Mouse (Mus musculus) lung, embryonic 16.5 days (tissue): ENCODE results near the gene Rsu1. TPM values are rescaled to one million over a fixed set of nuclear protein-coding genes. Genes with fewer than 3 reads are reported as not detected.

Source experiments
- ATAC-seq: fragments of 200-750 bp; cut with Nextera tagmentation; 2 replicates; pipeline ENCODE4 v1.8.0; 2017; ENCODE audit warnings: low read depth, mild to moderate bottlenecking, moderate library complexity
- H3K27ac ChIP-seq: fragments of 300-500 bp; sonication (generic); 2 replicates; pipeline ENCODE4 v1.5.1; 2014; ENCODE audit warnings: mild to moderate bottlenecking, control low read depth, low read length
- H3K27me3 ChIP-seq: fragments of 300-500 bp; sonication (generic); 2 replicates; pipeline ENCODE4 v1.6.1; 2014; ENCODE audit warnings: low read depth, low read length, mixed read lengths; ENCODE audit not compliant: control insufficient read depth, insufficient read depth
- H3K36me3 ChIP-seq: fragments of 300-500 bp; sonication (generic); 2 replicates; pipeline ENCODE4 v1.6.1; 2014; ENCODE audit warnings: low read length; ENCODE audit not compliant: control insufficient read depth, insufficient read depth
- H3K4me1 ChIP-seq: fragments of 300-500 bp; sonication (generic); replicated peaks from 2 replicates; pipeline ENCODE4 v1.6.1; 2014; ENCODE audit warnings: low read length, mixed read lengths; ENCODE audit not compliant: control insufficient read depth, insufficient read depth
- H3K4me2 ChIP-seq: fragments of 300-500 bp; sonication (generic); 2 replicates; pipeline ENCODE4 v1.6.1; 2014; ENCODE audit warnings: low read depth, low read length, control low read depth
- H3K4me3 ChIP-seq: fragments of 300-500 bp; sonication (generic); 2 replicates; pipeline ENCODE4 v1.5.1; 2014; ENCODE audit warnings: mild to moderate bottlenecking, low read length, control low read depth
- H3K9ac ChIP-seq: fragments of 300-500 bp; sonication (generic); 2 replicates; pipeline ENCODE4 v1.6.1; 2014; ENCODE audit warnings: low read length, control low read depth
- H3K9me3 ChIP-seq: fragments of 300-500 bp; sonication (generic); 2 replicates; pipeline ENCODE4 v1.6.1; 2016; ENCODE audit warnings: low read length; ENCODE audit not compliant: control insufficient read depth
- WGBS: fragments of 180-500 bp; shearing (Covaris S2); extraction: QIAGEN DNeasy Blood & Tissue Kit; methylation state at CpG from one replicate; pipeline ENCODE4 v1.1.7; 2014; 5-methylcytosine and 5-hydroxymethylcytosine counted together
- polyA plus RNA-seq: library from polyadenylated mRNA; unstranded; fragments of >200 nt; fragmentation: Nextera tagmentation; extraction: Ambion mirVana; gene quantifications from 2 replicates; pipeline ENCODE4 v1.2.1, GENCODE M21; 2015

Rsu1 gene
- polyA plus RNA-seq, 1 experiment from 2014 or later, result 187 TPM

GRCm38 (mm10) chr2:13145245-13145644 lies 126.0 kb downstream of the Rsu1 start:
- 82% methylated on average over 6 of the region's 6 CpGs for WGBS
- Histone ChIP-seq H3K4me1 (no peaks in the 10 kb centered on the region), H3K4me3 (no peak overlapping the region), H3K27ac (no peak overlapping the region), H3K4me2 (no peak overlapping the region), H3K27me3 (no peaks in the 10 kb centered on the region), H3K9me3 (no peaks in the 10 kb centered on the region), H3K36me3 (no peaks in the 10 kb centered on the region), H3K9ac (no peak overlapping the region)
- no peak for ATAC-seq

- ATAC-seq, result peak; percentile 52; the same call in 1 of the 2 replicates
Measured at GRCm38 (mm10) chr2:13134890-13135289, 136.3 kb downstream of the Rsu1 start.

GRCm38 (mm10) chr2:13132841-13133240 lies 138.4 kb downstream of the Rsu1 start:
- H3K27me3 ChIP-seq, result no peaks in the 10 kb centered on the region
- WGBS, result 79% methylated on average over 8 of the region's 8 CpGs
- no peak overlapping the region for H3K27ac ChIP-seq
- ATAC-seq, result no peak
- H3K9ac ChIP-seq, result no peak overlapping the region
- H3K4me3 ChIP-seq, result no peak overlapping the region
- H3K9me3 ChIP-seq, result no peaks in the 10 kb centered on the region
- no peak overlapping the region for H3K4me2 ChIP-seq
- H3K4me1 ChIP-seq, result no peaks in the 10 kb centered on the region
- H3K36me3 ChIP-seq, result no peaks in the 10 kb centered on the region

More at GRCm38 (mm10) chr2:13134890-13135289, 136.3 kb downstream of the Rsu1 start:
- H3K9me3 ChIP-seq, result no peaks in the 10 kb centered on the region
- H3K4me3 ChIP-seq, result no peak overlapping the region
- H3K4me1 ChIP-seq, result no peaks in the 10 kb centered on the region
- H3K36me3 ChIP-seq, result no peaks in the 10 kb centered on the region
- no peak overlapping the region for H3K9ac ChIP-seq
- H3K27me3 ChIP-seq, result no peaks in the 10 kb centered on the region
- WGBS, result 52% methylated on average over 2 of the region's 2 CpGs
- H3K27ac ChIP-seq, result no peak overlapping the region
- no peak overlapping the region for H3K4me2 ChIP-seq

GRCm38 (mm10) chr2:13132406-13132805 lies 138.8 kb downstream of the Rsu1 start:
- 69% methylated on average over 8 of the region's 8 CpGs for WGBS
- Histone ChIP-seq H3K27me3 (no peaks in the 10 kb centered on the region), H3K9ac (no peak overlapping the region), H3K9me3 (no peaks in the 10 kb centered on the region), H3K4me2 (no peak overlapping the region), H3K27ac (no peak overlapping the region), H3K4me1 (no peaks in the 10 kb centered on the region), H3K4me3 (no peak overlapping the region), H3K36me3 (no peaks in the 10 kb centered on the region)
- no peak for ATAC-seq

GRCm38 (mm10) chr2:13129859-13130258 lies 141.4 kb downstream of the Rsu1 start:
- no peak for ATAC-seq
- H3K9me3 ChIP-seq, result no peaks in the 10 kb centered on the region
- no peak overlapping the region for H3K27ac ChIP-seq
- no peak overlapping the region for H3K4me2 ChIP-seq
- WGBS, result 81% methylated on average over 10 of the region's 10 CpGs
- no peaks in the 10 kb centered on the region for H3K4me1 ChIP-seq
- no peak overlapping the region for H3K4me3 ChIP-seq
- H3K27me3 ChIP-seq, result no peaks in the 10 kb centered on the region
- H3K36me3 ChIP-seq, result no peaks in the 10 kb centered on the region
- H3K9ac ChIP-seq, result no peak overlapping the region

GRCm38 (mm10) chr2:13129337-13129736 lies 141.9 kb downstream of the Rsu1 start:
- no peak for ATAC-seq
- 59% methylated on average over 10 of the region's 10 CpGs for WGBS
- Histone ChIP-seq H3K4me1 (no peaks in the 10 kb centered on the region), H3K9me3 (no peaks in the 10 kb centered on the region), H3K4me3 (no peak overlapping the region), H3K9ac (no peak overlapping the region), H3K27me3 (no peaks in the 10 kb centered on the region), H3K36me3 (no peaks in the 10 kb centered on the region), H3K27ac (no peak overlapping the region), H3K4me2 (no peak overlapping the region)

GRCm38 (mm10) chr2:13120461-13120860 lies 150.8 kb downstream of the Rsu1 start:
- Histone ChIP-seq H3K36me3 (no peaks in the 10 kb centered on the region), H3K4me3 (no peak overlapping the region), H3K9me3 (no peaks in the 10 kb centered on the region), H3K4me1 (no peaks in the 10 kb centered on the region), H3K4me2 (no peak overlapping the region), H3K9ac (no peak overlapping the region), H3K27me3 (no peaks in the 10 kb centered on the region), H3K27ac (no peak overlapping the region)
- WGBS, result 86% methylated on average over 5 of the region's 5 CpGs
- ATAC-seq, result no peak

GRCm38 (mm10) chr2:13117896-13118295 lies 153.3 kb downstream of the Rsu1 start:
- ATAC-seq, result no peak
- H3K9ac ChIP-seq, result no peak overlapping the region
- 64% methylated on average over 4 of the region's 4 CpGs for WGBS
- no peaks in the 10 kb centered on the region for H3K4me1 ChIP-seq
- H3K9me3 ChIP-seq, result no peaks in the 10 kb centered on the region
- H3K27ac ChIP-seq, result no peak overlapping the region
- H3K4me3 ChIP-seq, result no peak overlapping the region
- H3K36me3 ChIP-seq, result no peaks in the 10 kb centered on the region
- H3K27me3 ChIP-seq, result no peaks in the 10 kb centered on the region
- H3K4me2 ChIP-seq, result no peak overlapping the region

GRCm38 (mm10) chr2:13106531-13106930 lies 164.7 kb downstream of the Rsu1 start:
- no peak overlapping the region for H3K27ac ChIP-seq
- no peak for ATAC-seq

GRCm38 (mm10) chr2:13104388-13104787 lies 166.8 kb downstream of the Rsu1 start:
- H3K4me3 ChIP-seq, result no peak overlapping the region
- WGBS, result 27% methylated on average over 2 of the region's 2 CpGs
- H3K36me3 ChIP-seq, result no peaks in the 10 kb centered on the region
- H3K9ac ChIP-seq, result no peak overlapping the region
- H3K4me1 ChIP-seq, result no peaks in the 10 kb centered on the region
- no peak for ATAC-seq
- no peaks in the 10 kb centered on the region for H3K27me3 ChIP-seq
- no peak overlapping the region for H3K27ac ChIP-seq
- H3K9me3 ChIP-seq, result no peaks in the 10 kb centered on the region
- no peak overlapping the region for H3K4me2 ChIP-seq

More at GRCm38 (mm10) chr2:13106531-13106930, 164.7 kb downstream of the Rsu1 start:
- Histone ChIP-seq H3K27me3 (no peaks in the 10 kb centered on the region), H3K4me2 (no peak overlapping the region), H3K4me1 (no peaks in the 10 kb centered on the region), H3K9ac (no peak overlapping the region), H3K9me3 (no peaks in the 10 kb centered on the region), H3K4me3 (no peak overlapping the region), H3K36me3 (no peaks in the 10 kb centered on the region)
- 29% methylated on average over 4 of the region's 4 CpGs for WGBS
